Mouse (Mus musculus) right cerebral cortex, postnatal 10 days (tissue): ENCODE results near the gene Gm4779.
"Not testable (repeated sequence)": the region's sequence is repeated elsewhere in the genome, so short reads cannot be mapped to it uniquely, and the experiment has no call there.

ENCODE experiments used
- DNase-seq, 2 experiments: peaks; one replicate each; pipeline ENCODE4 v3.0.0; 2021; ENCODE audit warnings: low spot score in 2 of 2

The Gm4779 gene

GRCm38 (mm10) chrX:101794342-101794741 is at the start of gene Gm4779, which contains the start of gene 8030474K03Rik:
Gm4779 (minus strand) TSS chrX:101794423.
8030474K03Rik (plus strand) TSS chrX:101794656.
- no peak for DNase-seq

- not testable (repeated sequence) for DNase-seq
Measured at GRCm38 (mm10) chrX:101819980-101820379, 25.8 kb upstream of the Gm4779 start.

GRCm38 (mm10) chrX:101819163-101819562 is 24.9 kb upstream of the Gm4779 start:
- DNase-seq: no peak

GRCm38 (mm10) chrX:101811750-101812149 is 17.5 kb upstream of the Gm4779 start:
- DNase-seq: no peak

- peak in 1 of 2 experiments; percentile 27 for DNase-seq
Measured at GRCm38 (mm10) chrX:101805512-101805911, 11.3 kb upstream of the Gm4779 start.

- peak; percentile 36 to 60 for DNase-seq
Measured at GRCm38 (mm10) chrX:101791551-101791950, 2.7 kb downstream of the Gm4779 start.

GRCm38 (mm10) chrX:101772035-101772434 is 22.2 kb downstream of the Gm4779 start:
- DNase-seq: peak; percentile 35 to 71

GRCm38 (mm10) chrX:101770307-101770706 is 23.9 kb downstream of the Gm4779 start:
- DNase-seq: no peak

GRCm38 (mm10) chrX:101769478-101769877 is 24.7 kb downstream of the Gm4779 start:
- DNase-seq: no peak

- DNase-seq: no peak
Measured at GRCm38 (mm10) chrX:101767280-101767679, 26.9 kb downstream of the Gm4779 start.

- DNase-seq: peak; percentile 29 to 44
Measured at GRCm38 (mm10) chrX:101765111-101765510, 29.1 kb downstream of the Gm4779 start.

GRCm38 (mm10) chrX:101764621-101765020 is 29.6 kb downstream of the Gm4779 start:
- DNase-seq: no peak

- peak; percentile 42 to 49 for DNase-seq
Measured at GRCm38 (mm10) chrX:101754478-101754877, 39.7 kb downstream of the Gm4779 start.

GRCm38 (mm10) chrX:101750144-101750543 is 44.1 kb downstream of the Gm4779 start:
- no peak for DNase-seq

- DNase-seq: no peak
Measured at GRCm38 (mm10) chrX:101741064-101741433, 53.2 kb downstream of the Gm4779 start.

- DNase-seq: peak; percentile 66 to 78
Measured at GRCm38 (mm10) chrX:101740335-101741063, 53.7 kb downstream of the Gm4779 start.
